Mouse (Mus musculus): ENCODE results near the gene Trit1.

GRCm38 (mm10) chr4:122968106-122968505 lies 48.3 kb upstream of the Trit1 start:
- TF ChIP-seq CEBPB (IDR thresholded peaks at IDR 0.05; ENCODE audit: low read depth) (no peak), CTCF (IDR thresholded peaks at IDR 0.05; ENCODE audit: control insufficient read depth, insufficient read depth, insufficient read length) (no peak), MAX (IDR thresholded peaks at IDR 0.05) (no peak), USF1 (IDR thresholded peaks at IDR 0.05; ENCODE audit: low read depth) (no peak), MYOG (IDR thresholded peaks at IDR 0.05; ENCODE audit: control insufficient read depth, extremely low read depth, insufficient read length) (no peak), MYOD1 (IDR thresholded peaks at IDR 0.05; ENCODE audit: control insufficient read depth, insufficient read length, low read depth) (no peak)

All from C2C12 (cell line).